Mouse (Mus musculus) lung, postnatal 0 days (tissue): ENCODE results near the gene Gm14444.
"Not testable (repeated sequence)": the region's sequence is repeated elsewhere in the genome, so short reads cannot be mapped to it uniquely, and the experiment has no call there.

Experiments
- CTCF ChIP-seq: IDR thresholded peaks from 2 replicates; pipeline ENCODE4 v1.5.1; 2016; ENCODE audit warnings: antibody characterized with exemption, mild to moderate bottlenecking
- EP300 ChIP-seq: IDR thresholded peaks from 2 replicates; pipeline ENCODE4 v1.6.1; 2016; ENCODE audit warnings: antibody characterized with exemption, mild to moderate bottlenecking, control low read depth

- not testable (repeated sequence) for TF ChIP-seq CTCF, EP300
These were observed 34.2 kb downstream of the Gm14444 start for GRCm38 (mm10) chr2:175044268-175044667.
